Mouse (Mus musculus) kidney, postnatal 4 days (tissue): ENCODE results near the gene Lrrc74b.

ENCODE experiments used
- DNase-seq, 2 experiments: peaks; one replicate each; pipeline ENCODE4 v3.0.0; 2021; ENCODE audit warnings: mixed read lengths in 2 of 2

The Lrrc74b gene

GRCm38 (mm10) chr16:17496499-17497305 lies 64.3 kb downstream of the Lrrc74b start:
- peak; percentile 82 to 87 for DNase-seq
